Mouse (Mus musculus) brain, embryonic 18.5 days (tissue): Measurements from ENCODE around the gene Hlcs.

Source experiments
- DNase-seq: peaks from one replicate; pipeline ENCODE4 v3.0.0-alpha.2; 2012; ENCODE audit warnings: low read depth, low spot score

The Hlcs gene

GRCm38 (mm10) chr16:94246058-94246784 lies 67.2 kb downstream of the Hlcs start:
- no peak for DNase-seq

- no peak for DNase-seq
These were observed 72.2 kb downstream of the Hlcs start for GRCm38 (mm10) chr16:94241126-94241525.

- no peak for DNase-seq
These were observed 73.2 kb downstream of the Hlcs start for GRCm38 (mm10) chr16:94240190-94240589.

GRCm38 (mm10) chr16:94239567-94239966 lies 73.8 kb downstream of the Hlcs start:
- no peak for DNase-seq

- DNase-seq = no peak
These were observed 74.2 kb downstream of the Hlcs start for GRCm38 (mm10) chr16:94239146-94239545.

GRCm38 (mm10) chr16:94237130-94237484 lies 76.3 kb downstream of the Hlcs start:
- DNase-seq = no peak

- peak; percentile 30 for DNase-seq
These were observed 76.9 kb downstream of the Hlcs start for GRCm38 (mm10) chr16:94236226-94237129.

GRCm38 (mm10) chr16:94235718-94236117 lies 77.7 kb downstream of the Hlcs start:
- DNase-seq = no peak

- DNase-seq = no peak
These were observed 79.2 kb downstream of the Hlcs start for GRCm38 (mm10) chr16:94234202-94234601.

GRCm38 (mm10) chr16:94230909-94231575 lies 82.3 kb downstream of the Hlcs start:
- DNase-seq = no peak

GRCm38 (mm10) chr16:94230499-94230898 lies 82.9 kb downstream of the Hlcs start:
- DNase-seq = no peak

- no peak for DNase-seq
These were observed 83.5 kb downstream of the Hlcs start for GRCm38 (mm10) chr16:94229890-94230289.

- DNase-seq = no peak
These were observed 84.4 kb downstream of the Hlcs start for GRCm38 (mm10) chr16:94228858-94229555.

GRCm38 (mm10) chr16:94227328-94228018 lies 85.9 kb downstream of the Hlcs start:
- DNase-seq = peak; percentile 47

- DNase-seq = no peak
These were observed 90.0 kb downstream of the Hlcs start for GRCm38 (mm10) chr16:94223363-94223720.

- DNase-seq = no peak
These were observed 90.6 kb downstream of the Hlcs start for GRCm38 (mm10) chr16:94222646-94223362.

GRCm38 (mm10) chr16:94210689-94211357 lies 102.5 kb downstream of the Hlcs start:
- no peak for DNase-seq

- no peak for DNase-seq
These were observed 103.7 kb downstream of the Hlcs start for GRCm38 (mm10) chr16:94209626-94210025.

- no peak for DNase-seq
These were observed 104.5 kb downstream of the Hlcs start for GRCm38 (mm10) chr16:94208826-94209225.

- DNase-seq = no peak
These were observed 105.2 kb downstream of the Hlcs start for GRCm38 (mm10) chr16:94208152-94208551.
